Mouse (Mus musculus) ES-Bruce4 (cell line): ENCODE data around the gene Sdk2. TPM values are rescaled to one million over a fixed set of nuclear protein-coding genes. Genes with fewer than 3 reads are reported as not detected.

Source experiments
- H3K27ac ChIP-seq: 2 replicates; pipeline ENCODE4 v1.5.1; 2012; ENCODE audit warnings: low read length, inconsistent platforms; ENCODE audit not compliant: insufficient read depth
- H3K27me3 ChIP-seq: 2 replicates; pipeline ENCODE4 v1.6.1; 2012; ENCODE audit warnings: mild to moderate bottlenecking, low read length, inconsistent platforms; ENCODE audit not compliant: control insufficient read depth, poor library complexity, insufficient read depth, severe bottlenecking
- H3K36me3 ChIP-seq: 2 replicates; pipeline ENCODE4 v1.6.1; 2012; ENCODE audit warnings: inconsistent platforms, mild to moderate bottlenecking, low read length, moderate library complexity; ENCODE audit not compliant: control insufficient read depth, poor library complexity, insufficient read depth, severe bottlenecking
- H3K4me1 ChIP-seq: one replicate; pipeline ENCODE4 v1.8.1; 2011; ENCODE audit warnings: low read length; ENCODE audit not compliant: control insufficient read depth, insufficient read depth
- H3K4me3 ChIP-seq: 2 replicates; pipeline ENCODE4 v1.5.1; 2011; ENCODE audit warnings: low read depth, mild to moderate bottlenecking, low read length
- H3K9ac ChIP-seq: 2 replicates; pipeline ENCODE4 v1.6.1; 2012; ENCODE audit warnings: low read depth, mild to moderate bottlenecking, inconsistent platforms; ENCODE audit not compliant: poor library complexity, severe bottlenecking
- H3K9me3 ChIP-seq: replicated peaks from 2 replicates; pipeline ENCODE4 v1.6.1; 2012; ENCODE audit warnings: mild to moderate bottlenecking, low read length, inconsistent platforms; ENCODE audit not compliant: control insufficient read depth, poor library complexity, insufficient read depth, severe bottlenecking
- CTCF ChIP-seq: IDR thresholded peaks from one replicate; pipeline ENCODE4 v1.8.1; 2011; ENCODE audit warnings: low read depth, low read length
- EP300 ChIP-seq: IDR thresholded peaks from 2 replicates; pipeline ENCODE4 v1.6.1; 2011; ENCODE audit warnings: low read depth, low read length; ENCODE audit not compliant: insufficient read depth
- POLR2A ChIP-seq: IDR thresholded peaks from one replicate; pipeline ENCODE4 v1.8.1; 2011; ENCODE audit warnings: low read length; ENCODE audit not compliant: insufficient read depth
- polyA plus RNA-seq: library from polyadenylated mRNA; stranded (reverse); fragments of >200 nt; gene quantifications from 2 replicates; pipeline ENCODE4 v1.2.4, GENCODE M21; 2011; ENCODE audit warnings: low read depth; ENCODE audit not compliant: missing spikeins, insufficient read depth, insufficient read length

The Sdk2 gene
- polyA plus RNA-seq, 1 experiment, result 0.87 TPM

DNA sequence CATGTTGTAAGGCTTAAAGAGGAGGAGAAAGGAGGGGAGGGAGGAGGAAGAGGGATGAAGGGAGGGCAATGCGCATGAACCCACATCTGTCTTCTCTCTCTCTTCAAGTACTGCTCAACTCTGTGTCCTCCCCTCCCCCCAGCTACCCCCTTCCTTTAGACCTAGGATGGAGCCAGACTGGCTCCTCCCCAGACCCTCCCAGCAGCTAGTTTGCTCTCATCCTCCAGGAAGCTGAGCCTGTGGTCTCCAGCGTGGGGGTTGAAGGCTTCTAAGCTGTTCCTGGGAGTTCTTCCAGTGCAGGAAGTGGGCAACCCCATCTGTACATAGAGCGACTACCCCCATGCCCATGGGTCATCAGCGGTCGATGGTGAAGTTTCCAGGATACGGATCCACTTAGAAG lies 38.8 kb downstream of the Sdk2 start:
- Histone ChIP-seq H3K36me3 (no peaks in the 10 kb centered on the region), H3K27me3 (no peaks in the 10 kb centered on the region), H3K4me3 (no peak overlapping the region), H3K27ac (no peak overlapping the region), H3K9ac (no peak overlapping the region), H3K9me3 (no peaks in the 10 kb centered on the region), H3K4me1 (no peaks in the 10 kb centered on the region)
- no peak for TF ChIP-seq EP300
- TF ChIP-seq CTCF, result no peak
- no peak for TF ChIP-seq POLR2A

DNA sequence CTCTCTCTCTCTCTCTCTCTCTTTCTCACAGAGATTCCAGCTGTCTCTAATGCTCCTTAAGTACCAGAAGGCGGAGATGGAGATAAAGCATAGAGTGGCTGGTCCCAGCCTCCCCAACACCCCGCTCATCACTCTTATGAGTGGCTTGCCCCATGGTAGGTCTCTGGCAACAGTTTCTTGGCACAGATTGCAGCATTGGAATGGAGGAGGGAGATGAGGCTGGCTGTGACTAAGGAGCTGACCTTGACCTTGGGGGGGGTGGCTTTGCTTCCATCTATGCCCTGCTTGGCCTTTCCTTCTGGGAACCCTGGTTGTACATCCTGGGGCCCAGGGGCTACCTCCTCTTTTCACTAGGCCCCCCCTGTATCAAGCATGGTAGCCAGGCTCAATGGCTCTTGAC lies 41.8 kb downstream of the Sdk2 start:
- Histone ChIP-seq H3K27me3 (no peaks in the 10 kb centered on the region), H3K4me3 (no peak overlapping the region), H3K36me3 (no peaks in the 10 kb centered on the region), H3K27ac (no peak overlapping the region), H3K9me3 (no peaks in the 10 kb centered on the region), H3K4me1 (no peaks in the 10 kb centered on the region), H3K9ac (no peak overlapping the region)
- TF ChIP-seq POLR2A (no peak), EP300 (no peak), CTCF (no peak)

DNA sequence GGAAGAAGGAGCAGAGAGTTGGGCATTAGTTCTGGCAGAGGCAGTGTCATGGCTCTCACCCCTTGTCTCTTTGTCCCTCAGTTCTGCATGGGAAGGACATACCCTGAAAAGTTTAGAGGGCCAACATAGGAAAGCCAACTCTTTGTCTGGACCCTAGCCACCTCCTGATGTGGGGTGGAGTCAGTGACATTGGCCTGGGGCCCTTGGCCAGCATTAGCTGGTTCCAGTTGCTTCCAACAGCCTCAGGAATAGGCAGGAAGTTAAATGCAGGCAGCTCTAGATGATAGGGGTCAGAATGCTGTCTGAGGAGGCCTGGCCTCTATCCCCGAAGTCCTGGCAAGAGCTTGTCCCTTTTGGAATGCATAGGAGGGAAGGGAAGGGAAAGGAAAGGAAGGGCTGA lies 42.9 kb downstream of the Sdk2 start:
- TF ChIP-seq CTCF (no peak), POLR2A (no peak), EP300 (no peak)
- no peaks in the 10 kb centered on the region for H3K27me3 ChIP-seq
- H3K4me3 ChIP-seq, result no peak overlapping the region
- no peaks in the 10 kb centered on the region for H3K4me1 ChIP-seq
- H3K36me3 ChIP-seq, result no peaks in the 10 kb centered on the region
- H3K27ac ChIP-seq, result no peak overlapping the region
- H3K9me3 ChIP-seq, result no peaks in the 10 kb centered on the region
- H3K9ac ChIP-seq, result no peak overlapping the region

DNA sequence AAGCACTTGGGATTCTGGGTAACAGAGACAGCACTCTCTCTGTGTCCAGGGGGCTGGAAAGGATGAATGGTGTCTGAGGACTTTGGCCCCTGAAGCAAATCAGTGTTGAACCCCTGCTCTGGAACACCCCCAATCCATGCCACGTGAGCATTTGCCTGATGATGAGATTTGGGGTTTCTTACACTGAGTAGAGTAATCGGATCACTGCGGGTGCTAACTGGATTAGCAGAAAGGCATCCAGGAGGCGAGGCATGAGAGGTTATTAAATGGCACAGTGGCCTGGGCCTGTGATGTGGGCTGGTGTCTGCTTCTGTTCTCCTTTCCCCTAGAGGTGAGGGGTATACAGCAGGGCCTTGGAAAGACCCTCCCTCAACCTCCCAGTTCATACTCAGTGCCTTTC lies 44.7 kb downstream of the Sdk2 start:
- no peaks in the 10 kb centered on the region for H3K27me3 ChIP-seq
- TF ChIP-seq EP300, result no peak
- TF ChIP-seq CTCF, result no peak
- TF ChIP-seq POLR2A, result no peak
- no peaks in the 10 kb centered on the region for H3K4me1 ChIP-seq
- H3K4me3 ChIP-seq, result no peak overlapping the region
- no peak overlapping the region for H3K9ac ChIP-seq
- no peaks in the 10 kb centered on the region for H3K36me3 ChIP-seq
- no peak overlapping the region for H3K27ac ChIP-seq
- H3K9me3 ChIP-seq, result no peaks in the 10 kb centered on the region

DNA sequence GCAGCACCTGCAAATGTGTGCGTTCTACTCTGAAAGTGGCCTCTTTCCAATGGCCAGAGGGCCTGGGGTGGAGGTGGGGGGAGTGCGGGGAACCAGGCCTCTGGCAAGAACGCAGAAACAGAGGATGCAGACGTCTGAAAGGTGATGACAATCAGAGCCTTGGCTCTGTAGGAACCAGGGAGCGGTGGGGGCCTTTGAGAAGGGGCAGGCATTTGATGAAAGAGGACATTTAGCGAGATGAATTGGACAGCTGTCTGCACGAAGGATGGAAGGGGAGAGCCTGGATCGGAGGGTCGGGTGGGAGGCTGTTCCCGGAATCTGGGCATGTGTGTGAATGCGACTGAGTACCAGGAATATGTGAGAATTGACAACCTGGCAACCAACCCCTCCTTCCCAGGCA lies 47.8 kb downstream of the Sdk2 start:
- no peak overlapping the region for H3K9ac ChIP-seq
- H3K9me3 ChIP-seq, result no peaks in the 10 kb centered on the region
- H3K27me3 ChIP-seq, result no peaks in the 10 kb centered on the region
- no peak overlapping the region for H3K4me3 ChIP-seq
- TF ChIP-seq CTCF (no peak), EP300 (no peak), POLR2A (no peak)
- H3K4me1 ChIP-seq, result no peaks in the 10 kb centered on the region
- H3K27ac ChIP-seq, result no peak overlapping the region
- H3K36me3 ChIP-seq, result no peaks in the 10 kb centered on the region

DNA sequence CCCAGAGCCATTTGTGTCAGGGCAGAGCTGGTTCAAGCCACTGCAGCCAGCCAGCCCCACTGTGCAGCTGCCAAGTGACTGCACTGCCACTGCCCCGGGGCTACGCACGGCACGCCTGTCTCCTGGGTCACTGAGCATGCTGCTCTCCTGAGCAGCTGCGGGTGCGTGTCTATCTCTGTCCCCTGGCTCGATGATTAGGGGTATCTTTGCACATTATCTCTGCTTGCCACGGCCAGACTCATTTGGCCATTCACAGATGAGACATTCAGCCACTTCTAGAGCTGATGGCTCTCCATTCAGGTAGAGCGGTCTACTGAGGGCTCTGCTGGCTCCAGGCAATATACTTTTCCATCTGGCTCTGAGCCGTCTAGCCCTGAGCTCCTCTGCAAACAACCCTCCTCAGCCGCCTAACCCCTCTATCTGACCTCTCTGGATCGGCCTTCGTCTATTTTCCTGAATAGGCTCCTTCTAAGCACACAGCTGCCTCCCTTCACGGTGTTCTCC lies 49.9 kb downstream of the Sdk2 start:
- no peaks in the 10 kb centered on the region for H3K4me1 ChIP-seq
- TF ChIP-seq POLR2A (no peak), EP300 (no peak), CTCF (no peak)
- no peak overlapping the region for H3K4me3 ChIP-seq
- no peaks in the 10 kb centered on the region for H3K36me3 ChIP-seq
- no peak overlapping the region for H3K27ac ChIP-seq
- no peaks in the 10 kb centered on the region for H3K27me3 ChIP-seq
- no peak overlapping the region for H3K9ac ChIP-seq
- H3K9me3 ChIP-seq, result no peaks in the 10 kb centered on the region
